28 mouse cellular contexts compared by ENCODE assay signal in genomic region chr11:50312803-50313202, GRCm38 (mm10). TPM values are rescaled to one million over a fixed set of nuclear protein-coding genes. Genes with fewer than 3 reads are reported as not detected.
DNase-seq lines count a peak whose midpoint lies in the region; ATAC-seq and TF ChIP-seq lines count a peak whose summit lies in the region.
"Had no signal": no experiment of that assay in that cellular context is flagged by ENCODE, and none has a peak within 500 bp of the region (broad histone marks: within the 10 kb centered on the region; RNA-seq: fewer than 3 reads in every experiment).

No protein-coding gene starts in this region.

- no peak for TF ChIP-seq EP300 in CH12.LX (IDR thresholded peaks at IDR 0.05; ENCODE audit: low read length)

- H3K27ac ChIP-seq in intestine, embryonic 14.5 days (ENCODE audit: low read depth) = no peak overlapping the region
- no peak overlapping the region for H3K27ac ChIP-seq in intestine, embryonic 16.5 days (ENCODE audit: low read length)
- peak overlapping the region; percentile 59 for H3K27ac ChIP-seq in CH12.LX (ENCODE audit: insufficient read depth, low read depth)
- 0 out of 2 replicates have a peak overlapping the region, but pooled peaks have one; percentile 23 for H3K27ac ChIP-seq in bone marrow macrophage, adult 2 months (ENCODE audit: insufficient read depth, low read depth, low read length)
- H3K27ac ChIP-seq in heart, embryonic 10.5 days = no peak overlapping the region
- H3K27ac ChIP-seq: forebrain, embryonic 10.5 days; forebrain, embryonic 13.5 days; heart, embryonic 13.5 days; hindbrain, embryonic 14.5 days; hindbrain, postnatal 0 days had no signal

- no peak overlapping the region for H3K4me3 ChIP-seq in intestine, embryonic 14.5 days (ENCODE audit: low read depth, low read length)
- H3K4me3 ChIP-seq in intestine, embryonic 16.5 days (ENCODE audit: low read length) = no peak overlapping the region
- no peak overlapping the region for H3K4me3 ChIP-seq in CH12.LX (replicated peaks in 1 of 3; ENCODE audit: low read depth in 2 of 3, low read length in 2 of 3, poor library complexity in 1 of 3)
- H3K4me3 ChIP-seq in bone marrow macrophage, adult 2 months (ENCODE audit: insufficient read depth, low read length) = no peak overlapping the region
- no peak overlapping the region for H3K4me3 ChIP-seq in heart, embryonic 10.5 days
- H3K4me3 ChIP-seq: forebrain, embryonic 10.5 days; forebrain, embryonic 13.5 days; heart, embryonic 13.5 days had no signal

- ATAC-seq in intestine, embryonic 14.5 days (replicated peaks; ENCODE audit: low FRiP score, low TSS enrichment, low read depth) = no peak
- no peak for ATAC-seq in intestine, embryonic 16.5 days
- ATAC-seq: activated CD4-positive, CD25-positive, alpha-beta regulatory T cell, adult 4 months; forebrain, embryonic 13.5 days; forebrain, embryonic 16.5 days; hindbrain, postnatal 0 days; inflammation-experienced regulatory T-cells, adult 6 months had no signal

- peak; percentile 12 for DNase-seq in intestine, embryonic 14.5 days (ENCODE audit: low spot score)
- no peak for DNase-seq in CH12.LX (ENCODE audit: extremely low read depth)
- DNase-seq in ovary, postnatal 10 days (ENCODE audit: low spot score) = no peak
- no peak for DNase-seq in heart, embryonic 10.5 days (ENCODE audit: low spot score)
- DNase-seq: adrenal gland, adult 8-10 months; adrenal gland, postnatal 25 days; B cell, adult 2 months; cerebellum, adult 18-20 months; cerebellum, adult 9-10 months; cerebellum, postnatal 14 days; gastrocnemius, postnatal 10 days; gastrocnemius, postnatal 36 days; heart, postnatal 14 days; heart, postnatal 4 days had no signal

- no peaks in the 10 kb centered on the region for H3K27me3 ChIP-seq in intestine, embryonic 14.5 days (replicated peaks; ENCODE audit: control insufficient read depth, insufficient read depth, low read length)
- H3K27me3 ChIP-seq in intestine, embryonic 16.5 days (replicated peaks; ENCODE audit: control insufficient read depth, insufficient read depth, low read length) = no peaks in the 10 kb centered on the region
- no peaks in the 10 kb centered on the region for H3K27me3 ChIP-seq in CH12.LX (replicated peaks)
- no peaks in the 10 kb centered on the region for H3K27me3 ChIP-seq in heart, embryonic 10.5 days (ENCODE audit: insufficient read depth, poor library complexity, severe bottlenecking)
- H3K27me3 ChIP-seq: forebrain, embryonic 13.5 days; heart, embryonic 13.5 days had no signal

- TF ChIP-seq CTCF in CH12.LX (conservative IDR thresholded peaks at IDR 0.05 in 1 of 2, IDR thresholded peaks at IDR 0.05 in 1 of 2; ENCODE audit: low read depth in 2 of 2, low read length in 2 of 2) = no peak
- no peak for TF ChIP-seq CTCF in bone marrow macrophage, adult 2 months (IDR thresholded peaks at IDR 0.05; ENCODE audit: low read depth, low read length)

- H3K36me3 ChIP-seq in intestine, embryonic 14.5 days (ENCODE audit: control insufficient read depth, insufficient read depth, low read length) = peaks cover 56% of the 10 kb centered on the region
- peaks cover 10% of the 10 kb centered on the region; the same call in 1 of the 2 replicates for H3K36me3 ChIP-seq in intestine, embryonic 16.5 days (ENCODE audit: control insufficient read depth, insufficient read depth, low read length)
- peaks cover 33 to 84% of the 10 kb centered on the region in 2 experiments for H3K36me3 ChIP-seq in CH12.LX (replicated peaks in 1 of 2; ENCODE audit: control insufficient read depth in 1 of 2, insufficient read depth in 1 of 2, low read length in 1 of 2)
- H3K36me3 ChIP-seq in heart, embryonic 10.5 days = peaks cover 43% of the 10 kb centered on the region

- peaks cover 84% of the 10 kb centered on the region for H3K79me2 ChIP-seq in CH12.LX (replicated peaks; ENCODE audit: control insufficient read depth, extremely low read depth, insufficient read depth, poor library complexity, severe bottlenecking)

- 77% methylated on average over 2 of the region's 2 CpGs for WGBS in intestine, embryonic 14.5 days
- WGBS in intestine, embryonic 16.5 days = 70% methylated on average over 2 of the region's 2 CpGs
- WGBS in heart, embryonic 10.5 days = 82% methylated on average over 2 of the region's 2 CpGs

- TF ChIP-seq POLR2A in CH12.LX (IDR thresholded peaks at IDR 0.05; ENCODE audit: low read depth, low read length) = no peak; the same call in 1 of the 2 replicates
- TF ChIP-seq POLR2A in bone marrow macrophage, adult 2 months (IDR thresholded peaks at IDR 0.05; ENCODE audit: borderline replicate concordance, low read depth, low read length) = no peak

- no peak overlapping the region for H3K4me2 ChIP-seq in intestine, embryonic 14.5 days (ENCODE audit: low read length)
- no peak overlapping the region for H3K4me2 ChIP-seq in intestine, embryonic 16.5 days (ENCODE audit: low read depth, low read length)
- H3K4me2 ChIP-seq in CH12.LX (ENCODE audit: insufficient read depth, low read depth, poor library complexity, severe bottlenecking) = no peak overlapping the region
- H3K4me2 ChIP-seq: forebrain, embryonic 13.5 days; heart, embryonic 13.5 days; hindbrain, embryonic 14.5 days had no signal

- no peak for TF ChIP-seq RAD21 in CH12.LX (IDR thresholded peaks at IDR 0.05; ENCODE audit: low read depth, low read length)

- dilution Hi-C loops in CH12.LX (cut with MboI; ENCODE audit: extremely low pct_ligation_motif_present, extremely low pct_unique_long_range_greater_than_20kb, low sequenced_read_pairs) = no loop called here

- no peaks in the 10 kb centered on the region for H3K9me3 ChIP-seq in intestine, embryonic 14.5 days (ENCODE audit: control insufficient read depth, low read length)
- H3K9me3 ChIP-seq in intestine, embryonic 16.5 days (ENCODE audit: control insufficient read depth, low read length) = no peaks in the 10 kb centered on the region
- no peaks in the 10 kb centered on the region for H3K9me3 ChIP-seq in CH12.LX (replicated peaks; ENCODE audit: low read length)
- no peaks in the 10 kb centered on the region for H3K9me3 ChIP-seq in heart, embryonic 10.5 days
- H3K9me3 ChIP-seq: forebrain, embryonic 10.5 days; forebrain, embryonic 13.5 days; heart, embryonic 13.5 days had no signal

- no peak overlapping the region for H3K9ac ChIP-seq in intestine, embryonic 14.5 days (ENCODE audit: low read length)
- no peak overlapping the region for H3K9ac ChIP-seq in intestine, embryonic 16.5 days (ENCODE audit: low read depth, low read length)
- no peak overlapping the region for H3K9ac ChIP-seq in CH12.LX (ENCODE audit: insufficient read depth, low read depth)
- H3K9ac ChIP-seq: forebrain, embryonic 13.5 days; heart, embryonic 13.5 days; hindbrain, embryonic 14.5 days had no signal

- in situ Hi-C loops in CH12.LX (cut with MboI; ENCODE audit: low pct_ligation_motif_present, low pct_unique_long_range_greater_than_20kb, low sequenced_read_pairs) = no loop called here

- no peaks in the 10 kb centered on the region for H3K4me1 ChIP-seq in intestine, embryonic 14.5 days (replicated peaks; ENCODE audit: control insufficient read depth, insufficient read depth, low read length)
- H3K4me1 ChIP-seq in intestine, embryonic 16.5 days (ENCODE audit: control insufficient read depth, insufficient read depth, low read length) = peaks cover 7% of the 10 kb centered on the region; the same call in 1 of the 2 replicates
- H3K4me1 ChIP-seq in CH12.LX (ENCODE audit: control insufficient read depth in 1 of 2, insufficient read depth in 2 of 2) = peaks cover 0 to 37% of the 10 kb centered on the region in 2 experiments; a peak in 2 of 4 replicates
- peaks cover 12% of the 10 kb centered on the region for H3K4me1 ChIP-seq in bone marrow macrophage, adult 2 months (ENCODE audit: control insufficient read depth, insufficient read depth, low read length)
- no peaks in the 10 kb centered on the region for H3K4me1 ChIP-seq in heart, embryonic 10.5 days
- H3K4me1 ChIP-seq: forebrain, embryonic 10.5 days; forebrain, embryonic 13.5 days had no signal

TF ChIP-seq in CH12.LX, 34 proteins besides CTCF, POLR2A, EP300 and RAD21 (continues in another document):
- TF ChIP-seq MAFK (IDR thresholded peaks at IDR 0.05; ENCODE audit: insufficient replicate concordance, low read length) (no peak), NELFE (IDR thresholded peaks at IDR 0.05; ENCODE audit: low read depth, low read length) (no peak), JUND (conservative IDR thresholded peaks at IDR 0.05; ENCODE audit: low read depth, low read length) (no peak), USF2 (conservative IDR thresholded peaks at IDR 0.05; ENCODE audit: low read depth, low read length) (no peak), TBP (conservative IDR thresholded peaks at IDR 0.05; ENCODE audit: low read depth, low read length) (no peak), ELF1 (IDR thresholded peaks at IDR 0.05; ENCODE audit: low read depth, low read length) (no peak)

RNA-seq across cellular contexts. Expression of gene Canx, which starts 12.7 kb away (rescaled TPM):
- 246 and 259 TPM in 2 replicates for polyA plus RNA-seq in intestine, embryonic 14.5 days (2014; fragmentation: Nextera tagmentation; extraction: Ambion mirVana)
- 347 and 362 TPM in 2 replicates for polyA plus RNA-seq in intestine, embryonic 16.5 days (2015; fragmentation: Nextera tagmentation; extraction: Ambion mirVana)
- total RNA-seq in CH12.LX (2012; rRNA removed) (575 and 628 TPM in 2 replicates), CH12.LX (2014; rRNA removed) (627 and 662 TPM in 2 replicates)
- 607 and 650 TPM in 2 replicates for polyA plus RNA-seq in CH12.LX (2012; ENCODE audit: insufficient read length, low read depth)
- 357 and 396 TPM in 2 replicates for polyA plus RNA-seq in bone marrow macrophage, adult 2 months (2012; ENCODE audit: insufficient read depth, insufficient read length, missing spikeins)
- 354 and 363 TPM in 2 replicates for polyA plus RNA-seq in heart, embryonic 10.5 days (2016; fragmentation: Nextera tagmentation; extraction: Ambion mirVana)

RNA-seq across cellular contexts. Expression of gene Maml1, which starts 20.7 kb away (rescaled TPM):
- 8.5 and 9.1 TPM in 2 replicates for polyA plus RNA-seq in intestine, embryonic 14.5 days (2014; fragmentation: Nextera tagmentation; extraction: Ambion mirVana)
- 2.9 and 3.0 TPM in 2 replicates for polyA plus RNA-seq in intestine, embryonic 16.5 days (2015; fragmentation: Nextera tagmentation; extraction: Ambion mirVana)
- 4.3 and 5.4 TPM in 2 replicates for total RNA-seq in CH12.LX (2012; rRNA removed)
- total RNA-seq in CH12.LX (2014; rRNA removed) = 1.3 and 2.2 TPM in 2 replicates
- 8.4 and 9.7 TPM in 2 replicates for polyA plus RNA-seq in CH12.LX (2012; ENCODE audit: insufficient read length, low read depth)
- polyA plus RNA-seq in bone marrow macrophage, adult 2 months (2012; ENCODE audit: insufficient read depth, insufficient read length, missing spikeins) = 13.9 and 16.3 TPM in 2 replicates
- 3.3 and 4.7 TPM in 2 replicates for polyA plus RNA-seq in heart, embryonic 10.5 days (2016; fragmentation: Nextera tagmentation; extraction: Ambion mirVana)

RNA-seq across cellular contexts. Expression of gene Cby3, which starts 41.5 kb away (rescaled TPM):
- polyA plus RNA-seq in intestine, embryonic 14.5 days (2014; fragmentation: Nextera tagmentation; extraction: Ambion mirVana) = 0.27 TPM in 2 replicates
- polyA plus RNA-seq in intestine, embryonic 16.5 days (2015; fragmentation: Nextera tagmentation; extraction: Ambion mirVana) = 0.20 and 0.21 TPM in 2 replicates
- total RNA-seq in CH12.LX (2012; rRNA removed) (not detected in 2 replicates), CH12.LX (2014; rRNA removed) (not detected in 2 replicates)
- polyA plus RNA-seq in CH12.LX (2012; ENCODE audit: insufficient read length, low read depth) = not detected in 2 replicates
- not detected in 2 replicates for polyA plus RNA-seq in bone marrow macrophage, adult 2 months (2012; ENCODE audit: insufficient read depth, insufficient read length, missing spikeins)
- 0.39 TPM in 1 of 2 replicates, not detected in the other for polyA plus RNA-seq in heart, embryonic 10.5 days (2016; fragmentation: Nextera tagmentation; extraction: Ambion mirVana)
- total RNA-seq: adrenal gland, adult 8-10 months; adrenal gland, postnatal 25 days; gastrocnemius, adult 18-20 months; gastrocnemius, postnatal 10 days; gastrocnemius, postnatal 36 days; granulocyte monocyte progenitor cell, adult 5-6 weeks; heart, postnatal 14 days; heart, postnatal 4 days had no signal
- polyA plus RNA-seq: activated CD4-positive, CD25-positive, alpha-beta regulatory T cell, adult 4 months; embryonic facial prominence, embryonic 11.5 days; heart, embryonic 13.5 days; heart, embryonic 16.5 days; inflammation-experienced regulatory T-cells, adult 6 months had no signal

Comparison
In these comparisons a context has a peak if more than half of its experiments do, and no peak if none do; other contexts are left out.
1. H3K27ac ChIP-seq: peak in CH12.LX (single experiment) and bone marrow macrophage, adult 2 months (single experiment); none in intestine, embryonic 14.5 days (single experiment), intestine, embryonic 16.5 days (single experiment) and heart, embryonic 10.5 days (single experiment).